Mouse (Mus musculus): Measurements from ENCODE around the gene Ciao1. TPM values are rescaled to one million over a fixed set of nuclear protein-coding genes. Genes with fewer than 3 reads are reported as not detected.
"Not testable (repeated sequence)": the region's sequence is repeated elsewhere in the genome, so short reads cannot be mapped to it uniquely, and the experiment has no call there.

Gene Ciao1
- 60.7 and 66.8 TPM in 2 replicates for polyA plus RNA-seq (2015; fragmentation: Nextera tagmentation; extraction: Ambion mirVana)

- Histone ChIP-seq H3K9me3 (no peaks in the 10 kb centered on the region), H3K4me1 (replicated peaks) (peaks cover 42% of the 10 kb centered on the region), H3K27me3 (no peaks in the 10 kb centered on the region), H3K4me3 (peak within 1 kb of the TSS; percentile 97), H3K9ac (peak within 1 kb of the TSS; percentile 96), H3K27ac (peak within 1 kb of the TSS; percentile 87), H3K4me2 (peak within 1 kb of the TSS; percentile 87), H3K36me3 (peaks cover 51% of the 10 kb centered on the region)
- peak; percentile 98 for ATAC-seq (ENCODE audit: low FRiP score)
- WGBS = under 1% methylated on average over 52 of the region's 53 CpGs
Observed at GRCm38 (mm10) chr2:127247592-127248333, at the start of gene Ciao1, which contains the start of gene Tmem127. Gene Ciao1, minus strand, starts transcription at chr2:127247816. Gene Tmem127, plus strand, starts transcription at chr2:127247908.

GRCm38 (mm10) chr2:127297001-127297805 is 49.6 kb upstream of the Ciao1 start:
- ATAC-seq (ENCODE audit: low FRiP score) = no peak

GRCm38 (mm10) chr2:127292250-127292649 is 44.6 kb upstream of the Ciao1 start:
- Histone ChIP-seq H3K27ac (no peak overlapping the region), H3K4me1 (replicated peaks) (no peaks in the 10 kb centered on the region), H3K9ac (no peak overlapping the region), H3K4me3 (no peak overlapping the region), H3K4me2 (no peak overlapping the region), H3K27me3 (no peaks in the 10 kb centered on the region), H3K36me3 (peaks cover 71% of the 10 kb centered on the region), H3K9me3 (no peaks in the 10 kb centered on the region)
- 91% methylated on average over 4 of the region's 4 CpGs for WGBS
- no peak for ATAC-seq (ENCODE audit: low FRiP score)

More at GRCm38 (mm10) chr2:127297001-127297805, 49.6 kb upstream of the Ciao1 start:
- H3K27ac ChIP-seq = no peak overlapping the region
- peaks cover 88% of the 10 kb centered on the region for H3K36me3 ChIP-seq
- H3K27me3 ChIP-seq = no peaks in the 10 kb centered on the region
- 93% methylated on average over 7 of the region's 7 CpGs for WGBS
- H3K4me3 ChIP-seq = no peak overlapping the region
- H3K4me2 ChIP-seq = no peak overlapping the region
- no peaks in the 10 kb centered on the region for H3K9me3 ChIP-seq
- no peak overlapping the region for H3K9ac ChIP-seq
- H3K4me1 ChIP-seq (replicated peaks) = no peaks in the 10 kb centered on the region

GRCm38 (mm10) chr2:127278162-127278561 is 30.5 kb upstream of the Ciao1 start:
- no peaks in the 10 kb centered on the region for H3K27me3 ChIP-seq
- H3K9ac ChIP-seq = no peak overlapping the region
- no peak for ATAC-seq (ENCODE audit: low FRiP score)
- H3K9me3 ChIP-seq = no peaks in the 10 kb centered on the region
- H3K4me2 ChIP-seq = no peak overlapping the region
- no peak overlapping the region for H3K4me3 ChIP-seq
- H3K4me1 ChIP-seq (replicated peaks) = peaks cover 16% of the 10 kb centered on the region
- no peaks in the 10 kb centered on the region for H3K36me3 ChIP-seq
- H3K27ac ChIP-seq = no peak overlapping the region

GRCm38 (mm10) chr2:127275551-127276320 is 28.1 kb upstream of the Ciao1 start:
- Histone ChIP-seq H3K9ac (no peak overlapping the region), H3K9me3 (no peaks in the 10 kb centered on the region), H3K4me1 (replicated peaks) (peaks cover 35% of the 10 kb centered on the region), H3K4me3 (no peak overlapping the region), H3K27me3 (no peaks in the 10 kb centered on the region), H3K36me3 (no peaks in the 10 kb centered on the region), H3K4me2 (no peak overlapping the region), H3K27ac (no peak overlapping the region; the same call in 1 of the 2 replicates)
- 80% methylated on average over 5 of the region's 5 CpGs for WGBS
- ATAC-seq (ENCODE audit: low FRiP score) = no peak

GRCm38 (mm10) chr2:127274590-127274989 is 27.0 kb upstream of the Ciao1 start:
- H3K9ac ChIP-seq = no peak overlapping the region; the same call in 1 of the 2 replicates
- no peak for ATAC-seq (ENCODE audit: low FRiP score)
- 92% methylated on average over 2 of the region's 2 CpGs for WGBS
- H3K27me3 ChIP-seq = no peaks in the 10 kb centered on the region
- no peaks in the 10 kb centered on the region for H3K36me3 ChIP-seq
- H3K4me1 ChIP-seq (replicated peaks) = peaks cover 35% of the 10 kb centered on the region
- no peak overlapping the region for H3K4me2 ChIP-seq
- no peak overlapping the region for H3K27ac ChIP-seq
- no peak overlapping the region for H3K4me3 ChIP-seq
- no peaks in the 10 kb centered on the region for H3K9me3 ChIP-seq

- H3K4me2 ChIP-seq = no peak overlapping the region
- no peaks in the 10 kb centered on the region for H3K9me3 ChIP-seq
- no peak overlapping the region for H3K27ac ChIP-seq
- no peaks in the 10 kb centered on the region for H3K27me3 ChIP-seq
- peaks cover 35% of the 10 kb centered on the region for H3K4me1 ChIP-seq (replicated peaks)
- whole genome bisulfite sequencing = 99% methylated on average over 3 of the region's 3 CpGs
- H3K9ac ChIP-seq = no peak overlapping the region
- ATAC-seq (ENCODE audit: low FRiP score) = no peak
- H3K36me3 ChIP-seq = no peaks in the 10 kb centered on the region
- no peak overlapping the region for H3K4me3 ChIP-seq
Observed at GRCm38 (mm10) chr2:127272806-127273205, 25.2 kb upstream of the Ciao1 start.

- not testable (repeated sequence) for H3K9me3 ChIP-seq; H3K9ac ChIP-seq; H3K27ac ChIP-seq; H3K36me3 ChIP-seq; ATAC-seq (ENCODE audit: low FRiP score); H3K27me3 ChIP-seq
- peak overlapping the region; percentile 92; the same call in 1 of the 2 replicates for H3K4me3 ChIP-seq
- H3K4me1 ChIP-seq (replicated peaks) = peaks cover 35% of the 10 kb centered on the region
- WGBS = 90% methylated on average over 4 of the region's 4 CpGs
- H3K4me2 ChIP-seq = peak overlapping the region; percentile 80
Observed at GRCm38 (mm10) chr2:127272049-127272448, 24.4 kb upstream of the Ciao1 start.

GRCm38 (mm10) chr2:127271042-127271515 is 23.5 kb upstream of the Ciao1 start:
- Histone ChIP-seq H3K36me3 (no peaks in the 10 kb centered on the region), H3K4me3 (peak overlapping the region; percentile 92), H3K27ac (peak overlapping the region; percentile 96), H3K4me1 (replicated peaks) (peaks cover 34% of the 10 kb centered on the region), H3K27me3 (no peaks in the 10 kb centered on the region), H3K9ac (peak overlapping the region; percentile 92), H3K4me2 (peak overlapping the region; percentile 80), H3K9me3 (no peaks in the 10 kb centered on the region)
- no peak for ATAC-seq (ENCODE audit: low FRiP score)
- 12% methylated on average over 8 of the region's 8 CpGs for WGBS

GRCm38 (mm10) chr2:127270300-127271041 is 22.9 kb upstream of the Ciao1 start:
- under 1% methylated on average over 69 of the region's 75 CpGs for WGBS
- H3K27me3 ChIP-seq = no peaks in the 10 kb centered on the region
- peaks cover 31% of the 10 kb centered on the region for H3K4me1 ChIP-seq (replicated peaks)
- H3K27ac ChIP-seq = peak overlapping the region; percentile 96
- peak overlapping the region; percentile 92 for H3K9ac ChIP-seq
- H3K36me3 ChIP-seq = no peaks in the 10 kb centered on the region
- peak overlapping the region; percentile 92 for H3K4me3 ChIP-seq
- H3K9me3 ChIP-seq = no peaks in the 10 kb centered on the region
- H3K4me2 ChIP-seq = peak overlapping the region; percentile 80
- ATAC-seq (ENCODE audit: low FRiP score) = peak; percentile 97

GRCm38 (mm10) chr2:127269491-127270299 is 22.1 kb upstream of the Ciao1 start, which contains the start of gene Stard7:
Gene Stard7, plus strand, starts transcription at chr2:127270218.
- Histone ChIP-seq H3K4me2 (peak within 1 kb of the TSS; percentile 80), H3K36me3 (no peaks in the 10 kb centered on the region), H3K4me3 (peak within 1 kb of the TSS; percentile 92), H3K27ac (peak within 1 kb of the TSS; percentile 96), H3K27me3 (no peaks in the 10 kb centered on the region), H3K9ac (peak within 1 kb of the TSS; percentile 92), H3K4me1 (replicated peaks) (peaks cover 24% of the 10 kb centered on the region), H3K9me3 (no peaks in the 10 kb centered on the region)
- WGBS = under 1% methylated on average over 49 of the region's 49 CpGs
- ATAC-seq (ENCODE audit: low FRiP score) = peak; percentile 99

All from hindbrain, embryonic 13.5 days (tissue).